Mouse (Mus musculus): Measurements from ENCODE around the gene Tmem145. TPM values are rescaled to one million over a fixed set of nuclear protein-coding genes. Genes with fewer than 3 reads are reported as not detected.
A peak's percentile ranks its signal among the peaks of the same experiment; 100 is the strongest.
"Not testable (repeated sequence)": the region's sequence is repeated elsewhere in the genome, so short reads cannot be mapped to it uniquely, and the experiment has no call there.

Tmem145 gene
- 10 to 100 TPM; 70.9 to 76.8 TPM for total RNA-seq (2021)
- long read RNA-seq, experiment 1, transcript Tmem145-201 (15 exons, 2,298 nt) = major isoform, 53 of 94 reads
- long read RNA-seq, experiment 1, partial matches to known transcripts = 6 of 94 reads
- long read RNA-seq, experiment 1, other reads (novel, unspliced or antisense) = 32 of 94 reads
- long read RNA-seq, experiment 2, transcript Tmem145-201 (15 exons, 2,298 nt) = major isoform, 49 of 118 reads
- long read RNA-seq, experiment 2, partial matches to known transcripts = 8 of 118 reads
- long read RNA-seq, experiment 2, other reads (novel, unspliced or antisense) = 60 of 118 reads

GRCm38 (mm10) chr7:25305956-25306613 is at the start of gene Tmem145:
Gene Tmem145 (plus strand): TSS chr7:25306106.
- intact Hi-C loops (cut with DNase I) = no loop called here

GRCm38 (mm10) chr7:25261896-25262295 is 44.0 kb upstream of the Tmem145 start:
- intact Hi-C loops (cut with DNase I) = no loop called here
- no peak for DNase-seq (ENCODE audit: low spot score in 2 of 2)

More at GRCm38 (mm10) chr7:25305956-25306613, at the start of gene Tmem145:
- no peak for DNase-seq (ENCODE audit: low spot score in 2 of 2)

- DNase-seq (ENCODE audit: low spot score in 2 of 2) = no peak
- intact Hi-C loops (cut with DNase I) = no loop called here
These were observed 41.7 kb upstream of the Tmem145 start for GRCm38 (mm10) chr7:25263968-25264870.

- DNase-seq (ENCODE audit: low spot score in 2 of 2); intact Hi-C loops (cut with DNase I): not testable (repeated sequence)
These were observed 40.2 kb upstream of the Tmem145 start for GRCm38 (mm10) chr7:25265743-25266142.

GRCm38 (mm10) chr7:25266180-25266962 is 39.5 kb upstream of the Tmem145 start:
- intact Hi-C loops (cut with DNase I) = no loop called here
- DNase-seq (ENCODE audit: low spot score in 2 of 2) = no peak

GRCm38 (mm10) chr7:25267301-25267750 is 38.6 kb upstream of the Tmem145 start, which contains the start of gene Cic:
Gene Cic (plus strand): TSS chr7:25267704.
- peak; percentile 99 to 100 for DNase-seq (ENCODE audit: low spot score in 2 of 2)
- intact Hi-C loops (cut with DNase I) = no loop called here

- peak; percentile 99 to 100 for DNase-seq (ENCODE audit: low spot score in 2 of 2)
- intact Hi-C loops (cut with DNase I) = no loop called here
These were observed 38.0 kb upstream of the Tmem145 start for GRCm38 (mm10) chr7:25267751-25268463.

- no peak for DNase-seq (ENCODE audit: low spot score in 2 of 2)
- intact Hi-C loops (cut with DNase I) = no loop called here
These were observed 37.3 kb upstream of the Tmem145 start for GRCm38 (mm10) chr7:25268588-25268987.

- no peak for DNase-seq (ENCODE audit: low spot score in 2 of 2)
- intact Hi-C loops (cut with DNase I) = no loop called here
These were observed 36.9 kb upstream of the Tmem145 start for GRCm38 (mm10) chr7:25269029-25269428.

- no peak for DNase-seq (ENCODE audit: low spot score in 2 of 2)
- intact Hi-C loops (cut with DNase I) = no loop called here
These were observed 36.2 kb upstream of the Tmem145 start for GRCm38 (mm10) chr7:25269545-25270271.

GRCm38 (mm10) chr7:25270652-25271633 is 35.0 kb upstream of the Tmem145 start:
- no peak for DNase-seq (ENCODE audit: low spot score in 2 of 2)
- intact Hi-C loops (cut with DNase I) = no loop called here

- intact Hi-C loops (cut with DNase I) = no loop called here
- DNase-seq (ENCODE audit: low spot score in 2 of 2) = no peak
These were observed 34.1 kb upstream of the Tmem145 start for GRCm38 (mm10) chr7:25271651-25272444.

GRCm38 (mm10) chr7:25272445-25273258 is 33.3 kb upstream of the Tmem145 start:
- no peak for DNase-seq (ENCODE audit: low spot score in 2 of 2)
- intact Hi-C loops (cut with DNase I) = no loop called here

- intact Hi-C loops (cut with DNase I) = no loop called here
- DNase-seq (ENCODE audit: low spot score in 2 of 2) = no peak
These were observed 32.4 kb upstream of the Tmem145 start for GRCm38 (mm10) chr7:25273259-25274241.

Measured in left cerebral cortex, postnatal 14 days (tissue).